Mouse (Mus musculus) bone marrow, adult 2 months (tissue): ENCODE data around the gene Atxn1l.
A peak's percentile ranks its signal among the peaks of the same experiment; 100 is the strongest.

ENCODE experiments used
- CTCF ChIP-seq: fragments of 200-500 bp; IDR thresholded peaks from 2 replicates; pipeline ENCODE4 v1.5.1; 2011; ENCODE audit warnings: low read length, control low read depth; ENCODE audit not compliant: control insufficient read depth, insufficient read depth
- POLR2A ChIP-seq: fragments of 200-500 bp; IDR thresholded peaks from 2 replicates; pipeline ENCODE4 v1.6.1; 2011; ENCODE audit warnings: low read depth, mild to moderate bottlenecking, control low read depth, low read length, borderline replicate concordance; ENCODE audit not compliant: control insufficient read depth

GRCm38 (mm10) chr8:109737237-109738048 lies at the start of gene Atxn1l:
- TF ChIP-seq CTCF (peak; percentile 62), POLR2A (peak; percentile 10; the same call in 1 of the 2 replicates)
